Comparison of ENCODE assay signal across 24 mouse cellular contexts in genomic region chr2:173155907-173156306, GRCm38 (mm10). TPM values are rescaled to one million over a fixed set of nuclear protein-coding genes. Genes with fewer than 3 reads are reported as not detected.
"Had no signal": no experiment of that assay in that cellular context is flagged by ENCODE, and none has a peak within 500 bp of the region (broad histone marks: within the 10 kb centered on the region; RNA-seq: fewer than 3 reads in every experiment).

No protein-coding gene starts in this region.

- H3K36me3 ChIP-seq: intestine, embryonic 15.5 days; kidney, embryonic 15.5 days; limb, embryonic 12.5 days; limb, embryonic 15.5 days; lung, embryonic 15.5 days; midbrain, embryonic 10.5 days; neural tube, embryonic 12.5 days; neural tube, embryonic 15.5 days; stomach, embryonic 15.5 days had no signal

- DNase-seq: left cerebral cortex, postnatal 4 days; lung, adult 18-20 months; lung, postnatal 10 days; lung, postnatal 36 days; midbrain, embryonic 14.5 days; right cerebral cortex, adult 18-20 months; right cerebral cortex, postnatal 14 days; right cerebral cortex, postnatal 4 days; spleen, adult 18-20 months; thymus, postnatal 25 days had no signal

- H3K4me1 ChIP-seq: megakaryocyte, embryonic 14.5 days; neural tube, embryonic 12.5 days had no signal

- H3K9me3 ChIP-seq: intestine, embryonic 15.5 days; kidney, embryonic 15.5 days; limb, embryonic 12.5 days; limb, embryonic 15.5 days; lung, embryonic 15.5 days; midbrain, embryonic 10.5 days; neural tube, embryonic 12.5 days; neural tube, embryonic 15.5 days; stomach, embryonic 15.5 days had no signal

- H3K4me2 ChIP-seq: intestine, embryonic 15.5 days; kidney, embryonic 15.5 days; limb, embryonic 12.5 days; limb, embryonic 15.5 days; lung, embryonic 15.5 days; neural tube, embryonic 12.5 days; neural tube, embryonic 15.5 days; stomach, embryonic 15.5 days had no signal

- H3K27ac ChIP-seq: intestine, embryonic 15.5 days; kidney, embryonic 15.5 days; limb, embryonic 12.5 days; limb, embryonic 15.5 days; liver, embryonic 14.5 days; lung, embryonic 15.5 days; midbrain, embryonic 10.5 days; neural tube, embryonic 12.5 days; neural tube, embryonic 15.5 days; stomach, embryonic 15.5 days had no signal

- H3K4me3 ChIP-seq: intestine, embryonic 15.5 days; kidney, embryonic 15.5 days; limb, embryonic 12.5 days; limb, embryonic 15.5 days; lung, embryonic 15.5 days; megakaryocyte, embryonic 14.5 days; midbrain, embryonic 10.5 days; neural tube, embryonic 12.5 days; neural tube, embryonic 15.5 days; stomach, embryonic 15.5 days had no signal

- H3K27me3 ChIP-seq: intestine, embryonic 15.5 days; limb, embryonic 15.5 days; lung, embryonic 15.5 days; neural tube, embryonic 12.5 days; stomach, embryonic 15.5 days had no signal

- H3K9ac ChIP-seq: intestine, embryonic 15.5 days; kidney, embryonic 15.5 days; limb, embryonic 12.5 days; limb, embryonic 15.5 days; liver, embryonic 14.5 days; lung, embryonic 15.5 days; neural tube, embryonic 12.5 days; neural tube, embryonic 15.5 days; stomach, embryonic 15.5 days had no signal

- ATAC-seq: intestine, embryonic 15.5 days had no signal

RNA-seq across cellular contexts. Expression of gene Pck1, which starts 3.1 kb away (rescaled TPM):
- total RNA-seq: layer of hippocampus, adult 18-20 months; layer of hippocampus, postnatal 14 days; left cerebral cortex, postnatal 14 days; left cerebral cortex, postnatal 4 days had no signal
- polyA plus RNA-seq: midbrain, embryonic 10.5 days; midbrain, embryonic 14.5 days; neural tube, embryonic 12.5 days; neural tube, embryonic 15.5 days had no signal

RNA-seq across cellular contexts. Expression of gene Ctcfl, which starts 36.6 kb away (rescaled TPM):
- total RNA-seq: layer of hippocampus, adult 18-20 months; layer of hippocampus, postnatal 14 days; left cerebral cortex, postnatal 14 days; left cerebral cortex, postnatal 4 days had no signal
- polyA plus RNA-seq: midbrain, embryonic 14.5 days had no signal
